Mouse (Mus musculus): ENCODE results near the gene Nucb1. TPM values are rescaled to one million over a fixed set of nuclear protein-coding genes. Genes with fewer than 3 reads are reported as not detected.
"Not testable (repeated sequence)": the region's sequence is repeated elsewhere in the genome, so short reads cannot be mapped to it uniquely, and the experiment has no call there.

The Nucb1 gene
- total RNA-seq, 2 experiments from 2014 or later: 114 to 127 TPM

DNA sequence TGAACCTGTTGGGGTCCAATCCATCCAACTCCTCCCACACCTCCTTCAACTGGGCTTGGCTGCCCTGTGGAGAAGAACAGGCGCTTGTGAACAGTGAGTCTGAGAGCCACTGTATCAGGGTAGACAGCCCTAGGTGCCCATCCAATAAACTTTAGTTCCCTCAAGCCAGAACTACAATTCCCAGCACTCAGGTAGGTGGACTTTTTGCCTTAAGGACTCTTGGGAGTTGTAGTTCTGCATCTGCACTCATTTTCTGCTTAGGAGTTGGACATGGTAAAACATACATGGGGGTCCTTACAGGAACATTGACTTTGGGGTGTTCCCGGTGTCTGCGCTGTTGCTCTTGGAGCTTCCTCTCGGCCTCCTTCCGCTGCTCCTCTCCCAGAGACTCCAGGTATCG, 11.8 kb downstream of the Nucb1 start:
- intact Hi-C loops (cut with DNase I): no loop called here
- DNase-seq (ENCODE audit: extremely low spot score in 1 of 2, low spot score in 2 of 2): no peak

DNA sequence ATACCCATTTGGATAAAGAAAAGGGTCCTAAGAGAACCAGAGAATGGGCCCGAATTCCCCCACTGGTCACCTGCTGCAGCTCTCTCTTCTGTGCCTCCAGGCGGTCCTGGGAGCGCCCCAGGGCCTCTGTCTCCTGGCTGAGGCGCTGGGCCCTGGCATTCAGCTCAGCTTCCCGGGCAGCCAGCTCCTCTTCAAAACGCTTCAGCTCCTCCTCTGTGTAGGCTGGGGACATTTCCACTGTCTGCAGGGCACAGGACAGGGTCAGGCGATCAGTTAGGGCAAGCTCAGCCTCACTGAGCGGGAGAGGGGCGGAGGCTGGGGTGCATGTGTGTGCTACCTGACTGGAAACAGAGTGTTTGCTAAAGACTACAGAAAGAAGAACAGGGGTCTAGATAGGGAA, 15.7 kb downstream of the Nucb1 start:
- no peak for DNase-seq (ENCODE audit: extremely low spot score in 1 of 2, low spot score in 2 of 2)

GRCm38 (mm10) chr7:45492951-45493350, 17.3 kb downstream of the Nucb1 start:
- DNase-seq (ENCODE audit: extremely low spot score in 1 of 2, low spot score in 2 of 2): peak in 1 of 2 experiments; percentile 15
- intact Hi-C loops (cut with DNase I): no loop called here

More for the DNA sequence above, 15.7 kb downstream of the Nucb1 start:
- intact Hi-C loops (cut with DNase I): no loop called here

DNA sequence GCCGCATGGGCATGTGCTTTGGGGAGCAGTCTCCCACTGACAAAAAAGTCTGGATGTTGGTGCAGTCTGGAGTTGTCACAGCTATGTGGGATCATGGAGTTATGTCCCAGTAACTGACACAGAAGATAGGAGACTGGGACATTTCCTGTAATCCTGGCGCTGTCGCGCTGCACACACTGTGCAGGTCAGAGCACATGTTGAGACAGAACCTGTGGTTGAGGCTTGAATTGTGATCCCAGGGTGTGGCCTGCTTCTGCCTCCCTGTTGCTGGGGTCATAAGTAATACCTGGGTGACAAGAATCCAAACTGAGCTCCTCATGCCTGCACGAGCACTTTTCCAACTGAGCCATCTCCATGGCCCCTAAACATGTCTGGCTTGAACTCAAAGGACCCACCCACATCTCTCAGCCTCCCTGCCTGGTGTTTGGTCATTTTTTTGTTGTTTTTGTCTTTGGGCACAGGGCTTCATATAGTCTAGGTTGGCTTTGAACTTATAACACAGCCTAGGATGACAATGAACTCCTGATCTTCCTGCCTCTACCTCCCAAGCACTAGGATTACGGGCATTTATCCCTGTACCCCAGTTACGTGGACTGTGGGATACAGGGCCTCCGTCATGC, 17.9 kb downstream of the Nucb1 start:
- intact Hi-C loops (cut with DNase I): no loop called here

DNA sequence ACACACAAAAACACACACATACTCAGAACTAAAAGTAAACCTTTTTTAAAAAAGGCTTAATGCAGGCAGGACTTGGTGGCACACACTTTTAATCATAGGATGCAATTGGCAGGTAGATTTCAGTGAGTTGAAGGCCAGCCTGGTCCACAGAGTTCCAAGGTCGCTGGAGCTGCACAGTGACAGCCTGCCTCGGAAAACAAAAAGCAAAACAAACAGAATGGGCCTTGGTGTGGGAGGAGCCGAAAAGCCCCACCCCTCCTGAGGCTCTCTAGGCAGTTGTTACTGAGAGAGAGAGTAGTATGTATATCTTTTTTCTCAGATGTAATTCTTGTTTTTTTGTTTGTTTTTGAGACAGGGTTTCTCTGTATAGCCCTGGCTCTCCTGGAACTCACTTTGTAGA, 18.9 kb downstream of the Nucb1 start:
- DNase-seq (ENCODE audit: extremely low spot score in 1 of 2, low spot score in 2 of 2): no peak
- intact Hi-C loops (cut with DNase I): no loop called here

More for the DNA sequence above, 17.9 kb downstream of the Nucb1 start:
- DNase-seq (ENCODE audit: extremely low spot score in 1 of 2, low spot score in 2 of 2): no peak

DNA sequence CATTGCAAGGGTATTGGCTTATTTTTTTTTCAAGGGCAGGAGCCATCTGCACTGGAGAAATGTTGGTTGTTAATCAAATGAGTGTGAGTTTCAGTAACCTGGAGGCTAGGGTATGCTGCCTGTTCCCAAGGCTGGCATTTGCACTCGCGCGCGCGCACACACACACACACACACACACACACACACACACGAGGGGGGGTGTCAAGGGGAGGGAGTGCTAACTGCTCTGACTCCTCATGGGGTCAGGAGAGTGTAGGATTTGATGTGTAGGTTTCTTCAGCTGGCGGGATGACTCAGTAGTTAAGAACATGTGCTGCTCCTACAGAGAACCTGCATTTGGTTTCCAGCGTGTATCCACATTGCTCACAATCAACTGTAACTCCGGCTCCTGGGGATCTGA, 19.4 kb downstream of the Nucb1 start:
- DNase-seq (ENCODE audit: extremely low spot score in 1 of 2, low spot score in 2 of 2): no peak
- intact Hi-C loops (cut with DNase I): no loop called here

DNA sequence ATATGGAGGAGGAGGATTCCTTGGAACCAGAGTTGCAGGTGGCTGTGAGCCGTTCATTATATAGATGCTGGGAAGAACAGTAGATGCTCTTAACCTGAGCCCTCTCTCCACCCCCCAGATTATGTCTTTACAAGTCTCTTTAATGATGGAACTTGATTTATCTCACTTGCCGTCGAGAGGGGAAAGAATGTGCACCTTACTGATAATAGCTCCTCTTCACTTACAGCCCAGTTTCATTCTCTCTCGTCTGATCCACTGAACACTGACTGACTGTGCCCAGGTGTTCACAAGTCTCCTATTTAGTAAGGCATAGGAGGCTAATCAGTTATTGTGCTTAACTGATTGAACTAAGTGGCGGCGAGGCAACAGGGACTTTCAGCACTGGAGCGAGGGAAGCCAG, 20.6 kb downstream of the Nucb1 start:
- DNase-seq (ENCODE audit: extremely low spot score in 1 of 2, low spot score in 2 of 2): no peak
- intact Hi-C loops (cut with DNase I): no loop called here

DNA sequence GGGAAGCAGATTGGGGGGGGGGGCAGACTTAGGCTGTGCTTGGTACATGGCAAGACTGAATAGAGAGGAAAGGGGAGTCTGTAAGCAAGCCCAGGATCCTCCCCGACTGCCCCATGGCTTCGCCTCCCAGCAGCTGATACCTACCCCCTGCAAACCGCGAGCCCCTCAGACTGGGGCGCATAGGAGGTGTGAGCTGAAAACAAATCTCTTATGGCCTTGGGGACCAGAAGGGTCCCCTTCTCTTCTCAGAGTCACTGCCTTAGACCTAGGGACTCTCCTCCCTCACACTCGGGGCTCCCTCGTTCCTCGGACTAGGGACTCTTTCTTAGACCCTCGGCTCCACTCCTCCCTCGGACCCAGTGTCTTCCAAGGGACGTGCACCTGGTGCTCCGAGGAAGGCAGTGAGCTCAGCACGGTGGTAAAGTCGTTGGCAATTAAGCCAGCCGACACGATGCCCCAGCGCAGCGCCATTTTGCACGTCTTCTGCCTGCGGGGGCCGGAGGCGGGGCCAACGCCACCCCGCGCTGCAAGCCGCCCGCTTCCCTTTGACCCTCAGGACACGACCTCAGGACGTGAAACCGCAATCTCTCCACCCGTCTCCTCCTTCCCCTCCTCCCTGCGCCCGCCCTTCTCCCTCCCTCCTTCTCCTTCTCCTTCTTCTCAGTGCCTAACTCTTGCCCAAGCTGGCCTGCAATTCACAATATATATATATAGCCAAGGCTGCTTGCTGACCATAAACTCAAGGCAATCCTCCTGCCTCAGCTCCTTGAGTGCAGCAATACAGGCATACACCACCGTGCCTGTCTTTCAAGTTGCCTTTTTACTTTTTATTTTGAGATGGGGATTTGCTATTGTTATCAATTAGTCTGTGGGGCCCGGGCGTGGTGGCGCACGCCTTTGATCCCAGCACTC, 21.7 kb downstream of the Nucb1 start, which contains the start of gene Dhdh:
Dhdh (minus strand) TSS at position 513 of the 912 bp plus-strand sequence.
- DNase-seq (ENCODE audit: extremely low spot score in 1 of 2, low spot score in 2 of 2): peak in 1 of 2 experiments; percentile 76
- intact Hi-C loops (cut with DNase I): no loop called here

DNA sequence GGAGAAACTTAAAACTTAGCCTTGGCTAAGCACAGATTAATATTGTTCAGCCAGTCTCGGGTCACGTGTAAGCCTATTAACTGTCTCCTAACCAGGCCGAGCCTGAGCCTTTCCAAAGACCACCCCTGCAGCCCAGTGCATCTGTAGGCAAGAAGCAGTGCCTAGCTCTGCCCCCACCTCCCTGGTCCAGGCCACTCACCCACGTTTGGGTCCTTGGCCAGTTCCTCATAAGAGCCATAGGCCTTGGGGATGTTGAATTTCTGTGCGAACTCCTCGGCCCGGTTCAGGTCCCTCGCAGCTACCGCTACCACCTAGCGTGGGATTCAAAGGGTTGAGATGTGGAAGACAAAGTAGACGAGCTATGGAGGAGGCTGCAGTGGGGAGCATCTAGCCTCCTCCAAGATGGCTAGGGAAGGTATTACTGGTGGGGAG, 22.3 kb downstream of the Nucb1 start:
- DNase-seq (ENCODE audit: extremely low spot score in 1 of 2, low spot score in 2 of 2): no peak
- intact Hi-C loops (cut with DNase I): no loop called here

GRCm38 (mm10) chr7:45486761-45487415, 23.3 kb downstream of the Nucb1 start, which contains the start of gene Gm45808:
Gm45808 (minus strand) TSS chr7:45486811.
- intact Hi-C loops (cut with DNase I): no loop called here
- no peak for DNase-seq (ENCODE audit: extremely low spot score in 1 of 2, low spot score in 2 of 2)

GRCm38 (mm10) chr7:45486158-45486557, 24.0 kb downstream of the Nucb1 start:
- intact Hi-C loops (cut with DNase I): no loop called here
- DNase-seq (ENCODE audit: extremely low spot score in 1 of 2, low spot score in 2 of 2): no peak

DNA sequence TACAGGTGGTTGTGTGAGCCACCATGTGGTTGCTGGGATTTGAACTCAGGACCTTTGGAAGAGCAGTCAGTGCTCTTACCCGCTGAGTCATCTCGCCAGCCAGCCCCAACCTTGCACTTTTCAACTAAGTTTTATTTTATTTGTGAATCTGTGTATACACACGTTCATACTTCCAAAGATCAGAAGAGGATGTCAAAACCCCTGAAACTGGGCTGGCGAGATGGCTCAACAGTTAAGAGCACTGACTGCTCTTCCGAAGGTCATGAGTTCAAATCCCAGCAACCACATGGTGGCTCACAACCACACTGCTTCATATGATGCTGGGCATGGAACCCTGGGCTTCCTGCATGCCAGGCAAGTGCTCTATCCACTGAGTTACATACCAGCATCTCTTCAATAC, 25.2 kb downstream of the Nucb1 start:
- intact Hi-C loops (cut with DNase I): not testable (repeated sequence)

DNA sequence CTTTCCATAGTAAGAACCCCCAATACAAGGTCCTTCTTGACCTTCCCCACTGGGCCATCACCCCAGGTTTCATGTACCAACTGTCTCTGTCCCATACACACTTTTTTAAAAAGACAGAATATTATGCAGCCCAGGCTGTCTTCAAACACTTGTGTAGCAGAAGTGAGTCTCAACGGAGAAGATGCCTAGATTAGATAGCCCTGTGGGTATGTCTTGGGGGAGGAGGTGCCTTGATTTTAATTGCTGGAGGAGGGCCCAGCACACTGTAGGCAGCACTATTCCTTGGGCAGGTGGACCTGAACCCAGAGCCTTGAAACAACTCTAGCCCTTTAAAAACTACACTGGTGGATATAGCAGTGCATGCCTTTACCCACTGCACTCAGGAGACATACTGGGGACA, 28.0 kb downstream of the Nucb1 start:
- DNase-seq (ENCODE audit: extremely low spot score in 1 of 2, low spot score in 2 of 2): no peak

More for the DNA sequence above, 25.2 kb downstream of the Nucb1 start:
- DNase-seq (ENCODE audit: extremely low spot score in 1 of 2, low spot score in 2 of 2): not testable (repeated sequence)

DNA sequence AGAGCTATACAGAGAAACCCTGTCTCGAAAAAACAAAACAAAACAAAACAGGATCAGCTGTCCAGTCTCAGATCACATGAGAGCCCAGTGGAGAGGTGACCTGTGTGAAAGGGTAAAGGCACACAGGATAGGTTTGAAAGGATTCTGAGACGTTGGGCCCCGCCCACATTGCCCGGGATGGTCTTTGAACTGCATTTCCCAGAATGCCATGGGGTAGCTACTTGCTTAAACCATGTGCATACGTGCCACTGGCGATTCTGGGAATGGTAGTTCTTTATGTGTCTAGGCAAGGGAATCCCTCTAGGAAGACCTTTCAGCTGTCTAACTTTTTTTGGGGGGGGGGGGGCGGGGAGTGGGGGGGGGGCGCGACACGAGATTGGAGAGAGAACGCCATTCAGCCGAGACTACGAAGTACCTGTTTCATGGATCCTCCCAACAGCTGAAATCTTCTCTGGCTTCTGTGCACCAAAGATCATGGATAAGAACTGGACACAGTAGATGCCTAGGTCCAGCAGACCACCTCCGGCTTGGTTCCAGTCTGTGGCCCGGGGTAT, 28.8 kb downstream of the Nucb1 start, which contains the start of gene Tulp2:
Tulp2 (plus strand) TSS at position 504 of the 554 bp plus-strand sequence.
- peak; percentile 69 to 76 for DNase-seq (ENCODE audit: extremely low spot score in 1 of 2, low spot score in 2 of 2)
- intact Hi-C loops (cut with DNase I): no loop called here

More for the DNA sequence above, 28.0 kb downstream of the Nucb1 start:
- intact Hi-C loops (cut with DNase I): no loop called here

DNA sequence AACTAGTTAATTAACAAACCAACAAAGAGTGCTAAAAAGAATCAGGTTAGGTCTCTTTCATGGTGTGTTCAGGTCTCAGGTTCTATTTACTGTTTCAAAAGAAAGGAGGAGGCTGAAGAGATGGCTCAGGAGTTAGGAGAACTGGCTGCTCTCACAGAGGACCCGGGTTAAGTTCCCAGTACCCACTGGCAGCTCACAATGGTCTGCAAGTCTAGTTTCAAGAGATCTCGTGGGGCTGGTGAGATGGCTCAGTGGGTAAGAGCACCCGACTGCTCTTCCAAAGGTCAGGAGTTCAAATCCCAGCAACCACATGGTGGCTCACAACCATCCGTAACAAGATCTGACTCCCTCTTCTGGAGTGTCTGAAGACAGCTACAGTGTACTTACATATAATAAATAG, 29.9 kb downstream of the Nucb1 start:
- intact Hi-C loops (cut with DNase I); DNase-seq (ENCODE audit: extremely low spot score in 1 of 2, low spot score in 2 of 2): not testable (repeated sequence)

DNA sequence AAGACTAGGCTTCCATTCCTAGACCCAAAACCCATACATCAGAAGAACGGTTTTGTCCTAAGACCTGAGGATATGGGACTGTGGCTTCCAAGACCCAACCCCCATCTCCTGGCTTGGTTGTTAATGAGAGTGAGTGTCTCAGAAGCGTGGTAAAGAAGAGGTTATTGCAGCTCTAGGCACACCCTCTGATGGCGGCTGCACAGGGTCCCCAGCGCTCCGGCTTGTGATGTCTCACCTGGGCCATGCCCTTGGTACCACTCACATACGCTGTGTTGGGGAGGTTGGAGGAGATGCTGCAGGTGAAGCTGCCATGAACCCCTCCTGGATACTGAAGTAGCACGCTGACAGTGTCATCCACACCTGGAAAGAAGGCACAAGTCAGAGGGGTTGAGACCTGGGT, 31.4 kb downstream of the Nucb1 start:
- intact Hi-C loops (cut with DNase I): loop anchor here (5.0 to 10.0 kb wide), 2 partner anchors 44 to 206 kb away; partner anchors contain the start of gene Ntn5
- no peak for DNase-seq (ENCODE audit: extremely low spot score in 1 of 2, low spot score in 2 of 2)

- intact Hi-C loops (cut with DNase I): loop anchor here (5.0 to 10.0 kb wide), 2 partner anchors 45 to 208 kb away; partner anchors contain the start of gene Ntn5
- peak in 1 of 2 experiments; percentile 68 for DNase-seq (ENCODE audit: extremely low spot score in 1 of 2, low spot score in 2 of 2)
Observed at GRCm38 (mm10) chr7:45477003-45477402, 33.2 kb downstream of the Nucb1 start.

DNA sequence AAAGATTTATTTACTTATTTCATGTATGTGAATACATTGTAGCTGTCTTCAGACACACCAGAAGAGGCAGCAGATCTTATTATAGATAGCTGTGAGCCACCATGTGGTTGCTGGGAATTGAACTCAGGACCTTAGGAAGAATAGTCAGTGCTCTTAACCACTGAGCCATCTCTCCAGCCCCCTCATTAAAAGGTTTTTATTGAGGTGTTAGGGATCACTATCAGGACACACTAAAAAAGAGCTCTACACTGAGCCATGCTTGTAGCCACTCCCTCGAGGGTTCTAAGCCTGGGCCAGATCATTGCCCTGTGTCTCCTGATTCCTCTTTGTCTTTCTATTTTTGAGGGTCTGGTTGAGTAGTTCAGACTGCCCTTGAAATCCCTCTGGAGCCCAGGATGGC, 33.8 kb downstream of the Nucb1 start:
- intact Hi-C loops (cut with DNase I): loop anchor here (5.0 to 10.0 kb wide), 2 partner anchors 46 to 208 kb away; partner anchors contain the start of gene Ntn5
- DNase-seq (ENCODE audit: extremely low spot score in 1 of 2, low spot score in 2 of 2): no peak
